In the genomic region with DNA sequence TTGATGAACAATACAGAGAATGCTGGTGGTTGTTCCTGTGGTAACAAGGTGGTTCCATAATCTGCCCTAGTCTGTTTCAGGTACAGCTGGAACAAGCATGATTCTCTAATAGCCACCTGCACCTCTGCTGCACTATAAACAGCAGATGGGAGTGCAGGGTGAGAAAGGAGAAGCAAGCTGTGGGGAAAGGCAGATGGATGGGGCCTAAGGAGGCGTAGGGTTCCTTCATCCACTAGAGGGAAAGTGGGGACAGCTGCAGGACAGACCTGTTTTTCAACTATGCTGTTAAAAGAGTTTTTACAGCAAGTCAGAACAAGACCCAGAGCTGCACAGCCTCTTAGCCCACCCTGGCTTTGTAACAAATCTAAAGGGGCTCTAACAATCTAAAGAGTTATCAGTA, we compare ENCODE assay signal across 22 mouse cellular contexts.
A peak's percentile ranks its signal among the peaks of the same experiment; 100 is the strongest.
DNase-seq lines count a peak whose midpoint lies in the region; ATAC-seq lines count a peak whose summit lies in the region.
"Had no signal": no experiment of that assay in that cellular context is flagged by ENCODE, and none has a peak within 500 bp of the region (broad histone marks: within the 10 kb centered on the region; RNA-seq: fewer than 3 reads in every experiment).

No protein-coding gene starts in this region.

- H3K27me3 ChIP-seq in embryonic facial prominence, embryonic 12.5 days: no peaks in the 10 kb centered on the region
- H3K27me3 ChIP-seq in limb, embryonic 13.5 days: no peaks in the 10 kb centered on the region
- H3K27me3 ChIP-seq in hindbrain, embryonic 10.5 days (ENCODE audit: insufficient read depth, poor library complexity, severe bottlenecking): no peaks in the 10 kb centered on the region
- H3K27me3 ChIP-seq in hindbrain, embryonic 14.5 days (ENCODE audit: control insufficient read depth, insufficient read depth, low read length): no peaks in the 10 kb centered on the region
- H3K27me3 ChIP-seq: hindbrain, embryonic 15.5 days; liver, embryonic 13.5 days; lung, embryonic 15.5 days; neural tube, embryonic 15.5 days; Patski had no signal

- DNase-seq in urinary bladder, postnatal 25 days (ENCODE audit: low spot score): peak; percentile 8
- no peak for DNase-seq in urinary bladder, postnatal 10 days (ENCODE audit: low spot score)
- no peak for DNase-seq in left cerebral cortex, postnatal 4 days
- DNase-seq in hindbrain, embryonic 10.5 days (ENCODE audit: low spot score): no peak
- DNase-seq in hindbrain, embryonic 14.5 days (ENCODE audit: low spot score): no peak
- DNase-seq: cerebellum, postnatal 14 days; heart, postnatal 14 days; kidney, adult 11 months; liver, embryonic 13.5 days; lung, postnatal 4 days; thymus, postnatal 14 days had no signal

- H3K4me3 ChIP-seq in embryonic facial prominence, embryonic 12.5 days: no peak overlapping the region
- no peak overlapping the region for H3K4me3 ChIP-seq in limb, embryonic 13.5 days
- H3K4me3 ChIP-seq in hindbrain, embryonic 10.5 days: no peak overlapping the region
- H3K4me3 ChIP-seq in hindbrain, embryonic 14.5 days (replicated peaks; ENCODE audit: low read length): no peak overlapping the region
- H3K4me3 ChIP-seq: hindbrain, embryonic 15.5 days; liver, embryonic 13.5 days; lung, embryonic 15.5 days; neural tube, embryonic 15.5 days had no signal

- no peaks in the 10 kb centered on the region for H3K4me1 ChIP-seq in embryonic facial prominence, embryonic 12.5 days
- H3K4me1 ChIP-seq in limb, embryonic 13.5 days: peaks cover 5% of the 10 kb centered on the region
- no peaks in the 10 kb centered on the region for H3K4me1 ChIP-seq in hindbrain, embryonic 10.5 days (replicated peaks)
- H3K4me1 ChIP-seq in hindbrain, embryonic 14.5 days (replicated peaks; ENCODE audit: control insufficient read depth, insufficient read depth, low read length): no peaks in the 10 kb centered on the region
- H3K4me1 ChIP-seq: hindbrain, embryonic 15.5 days; lung, embryonic 15.5 days; neural tube, embryonic 15.5 days had no signal

- intact Hi-C loops in left cerebral cortex, postnatal 4 days (cut with DNase I): no loop called here

- H3K27ac ChIP-seq in embryonic facial prominence, embryonic 12.5 days: 0 out of 2 replicates have a peak overlapping the region, but pooled peaks have one; percentile 5
- peak overlapping the region; percentile 11; the same call in 1 of the 2 replicates for H3K27ac ChIP-seq in limb, embryonic 13.5 days
- H3K27ac ChIP-seq in hindbrain, embryonic 10.5 days: no peak overlapping the region
- no peak overlapping the region for H3K27ac ChIP-seq in hindbrain, embryonic 14.5 days
- H3K27ac ChIP-seq: hindbrain, embryonic 15.5 days; kidney, postnatal 0 days; liver, embryonic 13.5 days; lung, embryonic 15.5 days; neural tube, embryonic 15.5 days had no signal

- H3K9me3 ChIP-seq in embryonic facial prominence, embryonic 12.5 days: no peaks in the 10 kb centered on the region
- H3K9me3 ChIP-seq in limb, embryonic 13.5 days: no peaks in the 10 kb centered on the region
- H3K9me3 ChIP-seq in hindbrain, embryonic 10.5 days: no peaks in the 10 kb centered on the region
- H3K9me3 ChIP-seq in hindbrain, embryonic 14.5 days (ENCODE audit: control insufficient read depth, low read length): no peaks in the 10 kb centered on the region
- H3K9me3 ChIP-seq: hindbrain, embryonic 15.5 days; liver, embryonic 13.5 days; lung, embryonic 15.5 days; neural tube, embryonic 15.5 days had no signal

- peaks cover 74% of the 10 kb centered on the region for H3K36me3 ChIP-seq in embryonic facial prominence, embryonic 12.5 days
- H3K36me3 ChIP-seq in limb, embryonic 13.5 days: peaks cover 86% of the 10 kb centered on the region
- H3K36me3 ChIP-seq in hindbrain, embryonic 10.5 days: peaks cover 91% of the 10 kb centered on the region
- peaks cover 50% of the 10 kb centered on the region for H3K36me3 ChIP-seq in hindbrain, embryonic 14.5 days (replicated peaks; ENCODE audit: control insufficient read depth, insufficient read depth)

- 79% methylated on average over 1 of the region's 1 CpGs for WGBS in embryonic facial prominence, embryonic 12.5 days
- 76% methylated on average over 1 of the region's 1 CpGs for WGBS in limb, embryonic 13.5 days
- 85% methylated on average over 1 of the region's 1 CpGs for WGBS in hindbrain, embryonic 10.5 days
- WGBS in hindbrain, embryonic 14.5 days: 88% methylated on average over 1 of the region's 1 CpGs

- 0 out of 2 replicates have a peak, but pooled peaks have one; percentile 60 for ATAC-seq in embryonic facial prominence, embryonic 12.5 days (ENCODE audit: insufficient number of reproducible peaks, insufficient read depth, low FRiP score, low TSS enrichment)
- ATAC-seq in limb, embryonic 13.5 days (ENCODE audit: low FRiP score, low read depth): peak; percentile 40; the same call in 1 of the 2 replicates
- no peak for ATAC-seq in hindbrain, embryonic 14.5 days (ENCODE audit: low FRiP score)
- ATAC-seq: activated CD4-positive, CD25-positive, alpha-beta regulatory T cell, adult 4 months; forebrain, embryonic 16.5 days; midbrain, embryonic 16.5 days; Patski had no signal

- H3K4me2 ChIP-seq in embryonic facial prominence, embryonic 12.5 days (replicated peaks): no peak overlapping the region
- H3K4me2 ChIP-seq in limb, embryonic 13.5 days (replicated peaks): no peak overlapping the region
- no peak overlapping the region for H3K4me2 ChIP-seq in hindbrain, embryonic 14.5 days (replicated peaks)
- H3K4me2 ChIP-seq: heart, embryonic 11.5 days; hindbrain, embryonic 15.5 days; liver, embryonic 13.5 days; lung, embryonic 15.5 days; neural tube, embryonic 15.5 days had no signal

- no peak overlapping the region for H3K9ac ChIP-seq in embryonic facial prominence, embryonic 12.5 days
- H3K9ac ChIP-seq in limb, embryonic 13.5 days: no peak overlapping the region
- no peak overlapping the region for H3K9ac ChIP-seq in hindbrain, embryonic 14.5 days
- H3K9ac ChIP-seq: hindbrain, embryonic 15.5 days; liver, embryonic 13.5 days; lung, embryonic 15.5 days; neural tube, embryonic 15.5 days had no signal

Comparison
In these comparisons a context has a peak if more than half of its experiments do, and no peak if none do; other contexts are left out.
1. H3K27ac ChIP-seq: peak in embryonic facial prominence, embryonic 12.5 days (single experiment) and limb, embryonic 13.5 days (single experiment); none in hindbrain, embryonic 10.5 days (single experiment) and hindbrain, embryonic 14.5 days (single experiment).